Mouse (Mus musculus) stomach, postnatal 0 days (tissue): ENCODE measurements at regions not wholly inside any gene's neighbourhood (a gene's known extent, or its start where the extent isn't known, plus 50 kb on each side); places are given as distances from the start of the nearest gene placed in this dataset.

ENCODE experiments used
- CTCF ChIP-seq: IDR thresholded peaks from 2 replicates; pipeline ENCODE4 v1.5.1; 2016; ENCODE audit warnings: antibody characterized with exemption, low read depth, mild to moderate bottlenecking, moderate library complexity
- EP300 ChIP-seq: optimal IDR thresholded peaks from 2 replicates; pipeline ENCODE3; 2016; ENCODE audit warnings: antibody characterized with exemption

- no peak for TF ChIP-seq CTCF
- TF ChIP-seq EP300: no peak
Measured at GRCm38 (mm10) chr6:143635043-143635442, 468.0 kb downstream of the Etnk1 start.
